In genomic region chr11:94597319-94597718, GRCm38 (mm10) we compare ENCODE assay signal across 12 mouse cellular contexts. TPM values are rescaled to one million over a fixed set of nuclear protein-coding genes. Genes with fewer than 3 reads are reported as not detected.
DNase-seq lines count a peak whose midpoint lies in the region; ATAC-seq and TF ChIP-seq lines count a peak whose summit lies in the region.
"Had no signal": no experiment of that assay in that cellular context is flagged by ENCODE, and none has a peak within 500 bp of the region (broad histone marks: within the 10 kb centered on the region; RNA-seq: fewer than 3 reads in every experiment).

No protein-coding gene starts in this region.

- peak; percentile 28 for DNase-seq in hindbrain, postnatal 0 days (ENCODE audit: low spot score)
- DNase-seq in hindbrain, embryonic 11.5 days (ENCODE audit: low spot score) = no peak
- peak; percentile 60 for DNase-seq in testis, postnatal 10 days (ENCODE audit: low spot score)
- no peak for DNase-seq in testis, postnatal 14 days (ENCODE audit: low spot score)
- peak; percentile 22 to 65 for DNase-seq in heart, adult 9 months (ENCODE audit: low spot score in 2 of 2)
- DNase-seq in midbrain, embryonic 10.5 days (ENCODE audit: low spot score) = no peak
- no peak for DNase-seq in T-cell, adult 2 months (ENCODE audit: low spot score)
- DNase-seq: retina, postnatal 1 day had no signal

- no peaks in the 10 kb centered on the region for H3K9me3 ChIP-seq in hindbrain, postnatal 0 days (ENCODE audit: low read length)
- no peaks in the 10 kb centered on the region for H3K9me3 ChIP-seq in hindbrain, embryonic 11.5 days (ENCODE audit: control insufficient read depth, low read length)
- H3K9me3 ChIP-seq in forebrain, embryonic 15.5 days = no peaks in the 10 kb centered on the region
- H3K9me3 ChIP-seq in midbrain, embryonic 10.5 days (replicated peaks) = no peaks in the 10 kb centered on the region
- H3K9me3 ChIP-seq: heart, embryonic 13.5 days had no signal

- H3K27ac ChIP-seq in hindbrain, postnatal 0 days = no peak overlapping the region
- H3K27ac ChIP-seq in hindbrain, embryonic 11.5 days (ENCODE audit: low read depth, low read length) = no peak overlapping the region
- no peak overlapping the region for H3K27ac ChIP-seq in forebrain, embryonic 15.5 days (replicated peaks)
- no peak overlapping the region for H3K27ac ChIP-seq in midbrain, embryonic 10.5 days (replicated peaks)
- H3K27ac ChIP-seq: heart, embryonic 13.5 days; macrophage had no signal

- H3K27me3 ChIP-seq in hindbrain, postnatal 0 days (ENCODE audit: insufficient read depth, low read length) = no peaks in the 10 kb centered on the region
- H3K27me3 ChIP-seq in hindbrain, embryonic 11.5 days (ENCODE audit: control insufficient read depth, insufficient read depth, low read length) = no peaks in the 10 kb centered on the region
- H3K27me3 ChIP-seq in forebrain, embryonic 15.5 days = no peaks in the 10 kb centered on the region
- peaks cover 15% of the 10 kb centered on the region for H3K27me3 ChIP-seq in midbrain, embryonic 10.5 days (ENCODE audit: low read depth, poor library complexity, severe bottlenecking)
- H3K27me3 ChIP-seq: heart, embryonic 13.5 days had no signal

- TF ChIP-seq CTCF in hindbrain, postnatal 0 days (IDR thresholded peaks at IDR 0.05; ENCODE audit: low read depth) = no peak

- no peak overlapping the region for H3K4me2 ChIP-seq in hindbrain, postnatal 0 days (ENCODE audit: low read depth, low read length)
- H3K4me2 ChIP-seq in hindbrain, embryonic 11.5 days (replicated peaks; ENCODE audit: low read depth, low read length) = no peak overlapping the region
- H3K4me2 ChIP-seq in forebrain, embryonic 15.5 days (replicated peaks) = no peak overlapping the region
- H3K4me2 ChIP-seq: heart, embryonic 13.5 days had no signal

- 61% methylated on average over 4 of the region's 4 CpGs for WGBS in hindbrain, postnatal 0 days
- WGBS in hindbrain, embryonic 11.5 days = 95% methylated on average over 4 of the region's 4 CpGs
- 78% methylated on average over 4 of the region's 4 CpGs for WGBS in forebrain, embryonic 15.5 days
- WGBS in midbrain, embryonic 10.5 days = 97% methylated on average over 4 of the region's 4 CpGs

- no peak overlapping the region for H3K4me3 ChIP-seq in hindbrain, postnatal 0 days (ENCODE audit: low read length)
- H3K4me3 ChIP-seq in hindbrain, embryonic 11.5 days (ENCODE audit: low read depth, low read length) = no peak overlapping the region
- H3K4me3 ChIP-seq in forebrain, embryonic 15.5 days = no peak overlapping the region
- H3K4me3 ChIP-seq in midbrain, embryonic 10.5 days = no peak overlapping the region
- H3K4me3 ChIP-seq: heart, embryonic 13.5 days had no signal

- H3K9ac ChIP-seq in hindbrain, postnatal 0 days (replicated peaks; ENCODE audit: low read length) = no peak overlapping the region
- H3K9ac ChIP-seq in hindbrain, embryonic 11.5 days (ENCODE audit: low read depth, low read length) = no peak overlapping the region
- H3K9ac ChIP-seq in forebrain, embryonic 15.5 days (replicated peaks) = no peak overlapping the region
- H3K9ac ChIP-seq: heart, embryonic 13.5 days had no signal

- no peaks in the 10 kb centered on the region for H3K36me3 ChIP-seq in hindbrain, postnatal 0 days (ENCODE audit: insufficient read depth, low read length)
- no peaks in the 10 kb centered on the region for H3K36me3 ChIP-seq in hindbrain, embryonic 11.5 days (ENCODE audit: control insufficient read depth, insufficient read depth, low read length)
- H3K36me3 ChIP-seq in forebrain, embryonic 15.5 days = no peaks in the 10 kb centered on the region
- H3K36me3 ChIP-seq in midbrain, embryonic 10.5 days = no peaks in the 10 kb centered on the region
- H3K36me3 ChIP-seq: heart, embryonic 13.5 days had no signal

- no peak for ATAC-seq in hindbrain, postnatal 0 days
- ATAC-seq in hindbrain, embryonic 11.5 days (ENCODE audit: low FRiP score) = no peak
- no peak for ATAC-seq in forebrain, embryonic 15.5 days (replicated peaks)
- ATAC-seq: intestine, embryonic 16.5 days had no signal

- no peaks in the 10 kb centered on the region for H3K4me1 ChIP-seq in hindbrain, postnatal 0 days (ENCODE audit: insufficient read depth, low read length)
- no peaks in the 10 kb centered on the region for H3K4me1 ChIP-seq in hindbrain, embryonic 11.5 days (replicated peaks; ENCODE audit: control insufficient read depth, insufficient read depth, low read length)
- peaks cover 8% of the 10 kb centered on the region for H3K4me1 ChIP-seq in forebrain, embryonic 15.5 days
- H3K4me1 ChIP-seq in midbrain, embryonic 10.5 days = peaks cover 21% of the 10 kb centered on the region

RNA-seq across cellular contexts. Expression of gene Acsf2, which starts 4.4 kb away (rescaled TPM):
- total RNA-seq in hindbrain, postnatal 0 days (2014; rRNA removed) = 4.8 and 6.8 TPM in 2 replicates
- 2.6 and 2.8 TPM in 2 replicates for polyA plus RNA-seq in hindbrain, postnatal 0 days (2015; fragmentation: Nextera tagmentation; extraction: Ambion mirVana)
- 4.9 and 5.2 TPM in 2 replicates for polyA plus RNA-seq in hindbrain, embryonic 11.5 days (2014; fragmentation: Nextera tagmentation; extraction: Ambion mirVana)
- polyA plus RNA-seq in forebrain, embryonic 15.5 days (2015; fragmentation: Nextera tagmentation; extraction: Ambion mirVana) = 1.0 and 1.3 TPM in 2 replicates
- 3.0 and 3.5 TPM in 2 replicates for polyA plus RNA-seq in midbrain, embryonic 10.5 days (2016; fragmentation: Nextera tagmentation; extraction: Ambion mirVana)

RNA-seq across cellular contexts. Expression of gene Lrrc59, which starts 32.2 kb away (rescaled TPM):
- total RNA-seq in hindbrain, postnatal 0 days (2014; rRNA removed) = 105 and 113 TPM in 2 replicates
- 127 and 131 TPM in 2 replicates for polyA plus RNA-seq in hindbrain, postnatal 0 days (2015; fragmentation: Nextera tagmentation; extraction: Ambion mirVana)
- polyA plus RNA-seq in hindbrain, embryonic 11.5 days (2014; fragmentation: Nextera tagmentation; extraction: Ambion mirVana) = 169 and 183 TPM in 2 replicates
- polyA plus RNA-seq in forebrain, embryonic 15.5 days (2015; fragmentation: Nextera tagmentation; extraction: Ambion mirVana) = 160 and 164 TPM in 2 replicates
- polyA plus RNA-seq in midbrain, embryonic 10.5 days (2016; fragmentation: Nextera tagmentation; extraction: Ambion mirVana) = 265 and 286 TPM in 2 replicates

RNA-seq across cellular contexts. Expression of gene Chad, which starts 32.5 kb away (rescaled TPM):
- total RNA-seq in hindbrain, postnatal 0 days (2014; rRNA removed) = 0.61 and 1.2 TPM in 2 replicates
- polyA plus RNA-seq in hindbrain, postnatal 0 days (2015; fragmentation: Nextera tagmentation; extraction: Ambion mirVana) = 1.2 and 1.4 TPM in 2 replicates
- 0.49 and 0.52 TPM in 2 replicates for polyA plus RNA-seq in hindbrain, embryonic 11.5 days (2014; fragmentation: Nextera tagmentation; extraction: Ambion mirVana)
- 0.14 and 0.17 TPM in 2 replicates for polyA plus RNA-seq in forebrain, embryonic 15.5 days (2015; fragmentation: Nextera tagmentation; extraction: Ambion mirVana)
- 0.12 and 0.39 TPM in 2 replicates for polyA plus RNA-seq in midbrain, embryonic 10.5 days (2016; fragmentation: Nextera tagmentation; extraction: Ambion mirVana)
- polyA plus RNA-seq: macrophage had no signal

RNA-seq across cellular contexts. Expression of gene Rsad1, which starts 48.3 kb away (rescaled TPM):
- 9.3 and 12.9 TPM in 2 replicates for total RNA-seq in hindbrain, postnatal 0 days (2014; rRNA removed)
- polyA plus RNA-seq in hindbrain, postnatal 0 days (2015; fragmentation: Nextera tagmentation; extraction: Ambion mirVana) = 9.2 and 11.3 TPM in 2 replicates
- 3.4 TPM in 2 replicates for polyA plus RNA-seq in hindbrain, embryonic 11.5 days (2014; fragmentation: Nextera tagmentation; extraction: Ambion mirVana)
- polyA plus RNA-seq in forebrain, embryonic 15.5 days (2015; fragmentation: Nextera tagmentation; extraction: Ambion mirVana) = 5.7 and 6.1 TPM in 2 replicates
- 4.6 and 5.1 TPM in 2 replicates for polyA plus RNA-seq in midbrain, embryonic 10.5 days (2016; fragmentation: Nextera tagmentation; extraction: Ambion mirVana)

RNA-seq across cellular contexts. Expression of gene Mrpl27, which starts 56.2 kb away (rescaled TPM):
- total RNA-seq in hindbrain, postnatal 0 days (2014; rRNA removed) = 36.3 and 61.2 TPM in 2 replicates
- polyA plus RNA-seq in hindbrain, postnatal 0 days (2015; fragmentation: Nextera tagmentation; extraction: Ambion mirVana) = 178 and 182 TPM in 2 replicates
- polyA plus RNA-seq in hindbrain, embryonic 11.5 days (2014; fragmentation: Nextera tagmentation; extraction: Ambion mirVana) = 130 and 139 TPM in 2 replicates
- polyA plus RNA-seq in forebrain, embryonic 15.5 days (2015; fragmentation: Nextera tagmentation; extraction: Ambion mirVana) = 123 and 127 TPM in 2 replicates
- polyA plus RNA-seq in midbrain, embryonic 10.5 days (2016; fragmentation: Nextera tagmentation; extraction: Ambion mirVana) = 143 and 145 TPM in 2 replicates

Comparison
In these comparisons a context has a peak if more than half of its experiments do, and no peak if none do; other contexts are left out.
1. DNase-seq: peak in hindbrain, postnatal 0 days (single experiment), testis, postnatal 10 days (single experiment) and heart, adult 9 months (2 of 2); none in hindbrain, embryonic 11.5 days (single experiment), testis, postnatal 14 days (single experiment), midbrain, embryonic 10.5 days (single experiment) and T-cell, adult 2 months (single experiment).